Comparison of ENCODE assay signal across 13 mouse cellular contexts in the genomic region with DNA sequence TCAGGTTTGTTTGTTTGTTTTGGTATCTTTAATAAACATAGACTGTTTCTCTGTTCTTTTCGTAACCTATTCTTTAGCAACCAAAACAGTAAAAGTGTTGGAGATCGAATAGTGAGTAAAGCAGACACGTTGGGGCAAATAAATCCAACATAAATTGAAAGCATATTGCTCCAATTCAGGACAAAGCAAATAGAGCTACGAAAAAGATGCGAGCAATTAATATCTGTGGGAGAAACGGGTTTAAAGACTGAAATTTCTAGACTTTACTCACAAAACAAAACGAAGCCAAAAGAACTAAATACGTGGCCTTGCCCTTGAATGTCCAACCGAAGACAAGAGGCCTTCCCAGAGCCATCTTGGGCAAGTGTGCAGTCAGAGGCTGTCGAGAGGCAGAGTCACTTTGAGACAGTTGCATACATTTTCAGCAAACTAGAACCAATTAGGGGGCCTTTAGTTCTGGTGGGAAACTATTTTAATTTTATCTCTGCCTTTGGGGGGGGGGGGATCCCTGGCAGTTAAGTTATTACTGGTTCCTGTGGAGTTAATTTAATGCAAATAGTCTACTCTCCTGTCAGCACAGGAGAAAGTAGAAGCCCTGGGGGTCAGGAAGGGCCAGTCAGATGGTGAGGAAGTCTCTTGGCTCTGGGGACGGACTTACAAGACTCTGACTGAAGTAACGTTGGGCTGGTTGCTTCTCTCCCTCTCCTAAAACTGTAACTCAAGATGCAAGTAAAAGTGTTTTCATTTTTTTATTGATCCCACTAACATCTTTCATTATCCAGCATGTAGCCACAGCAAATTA. TPM values are rescaled to one million over a fixed set of nuclear protein-coding genes. Genes with fewer than 3 reads are reported as not detected.
DNase-seq lines count a peak whose midpoint lies in the region; ATAC-seq and TF ChIP-seq lines count a peak whose summit lies in the region.
"Had no signal": no experiment of that assay in that cellular context is flagged by ENCODE, and none has a peak within 500 bp of the region (broad histone marks: within the 10 kb centered on the region; RNA-seq: fewer than 3 reads in every experiment).

No protein-coding gene starts in this region.

- no peak for TF ChIP-seq EP300 in liver, embryonic 14.5 days (IDR thresholded peaks at IDR 0.05; ENCODE audit: low read depth)

- H3K27me3 ChIP-seq in hindbrain, embryonic 11.5 days (ENCODE audit: control insufficient read depth, insufficient read depth, low read length) = peaks cover 67% of the 10 kb centered on the region
- peaks cover 41% of the 10 kb centered on the region for H3K27me3 ChIP-seq in hindbrain, embryonic 16.5 days (replicated peaks; ENCODE audit: control insufficient read depth, insufficient read depth, low read length)
- H3K27me3 ChIP-seq in embryonic facial prominence, embryonic 10.5 days (replicated peaks; ENCODE audit: low read depth, poor library complexity, severe bottlenecking) = peaks cover 100% of the 10 kb centered on the region
- H3K27me3 ChIP-seq in liver, embryonic 14.5 days (ENCODE audit: control insufficient read depth, insufficient read depth, low read length) = peaks cover 77% of the 10 kb centered on the region
- peaks cover 91% of the 10 kb centered on the region for H3K27me3 ChIP-seq in neural tube, embryonic 12.5 days (replicated peaks)

- no peak for TF ChIP-seq CTCF in liver, embryonic 14.5 days (IDR thresholded peaks at IDR 0.05; ENCODE audit: low read depth)

- H3K9me3 ChIP-seq in hindbrain, embryonic 11.5 days (ENCODE audit: control insufficient read depth, low read length) = no peaks in the 10 kb centered on the region
- H3K9me3 ChIP-seq in hindbrain, embryonic 16.5 days (ENCODE audit: control insufficient read depth, low read length) = no peaks in the 10 kb centered on the region
- H3K9me3 ChIP-seq in embryonic facial prominence, embryonic 10.5 days = no peaks in the 10 kb centered on the region
- no peaks in the 10 kb centered on the region for H3K9me3 ChIP-seq in liver, embryonic 14.5 days (ENCODE audit: control insufficient read depth, low read length)
- no peaks in the 10 kb centered on the region for H3K9me3 ChIP-seq in neural tube, embryonic 12.5 days
- H3K9me3 ChIP-seq: heart, embryonic 15.5 days; limb, embryonic 12.5 days had no signal

- 3% methylated on average over 12 of the region's 12 CpGs for WGBS in hindbrain, embryonic 11.5 days
- 5% methylated on average over 12 of the region's 12 CpGs for WGBS in hindbrain, embryonic 16.5 days
- 3% methylated on average over 12 of the region's 12 CpGs for WGBS in embryonic facial prominence, embryonic 10.5 days
- WGBS in liver, embryonic 14.5 days (ENCODE audit: insufficient replicate concordance) = 5% methylated on average over 12 of the region's 12 CpGs
- 4% methylated on average over 12 of the region's 12 CpGs for WGBS in neural tube, embryonic 12.5 days

- DNase-seq in hindbrain, embryonic 11.5 days (ENCODE audit: low spot score) = peak; percentile 55
- peak; percentile 35 for DNase-seq in embryonic facial prominence, embryonic 10.5 days (ENCODE audit: low spot score)
- DNase-seq in liver, embryonic 14.5 days (ENCODE audit: low read depth in 3 of 3, low spot score in 3 of 3) = no peak
- no peak for DNase-seq in spleen, postnatal 36 days (ENCODE audit: low spot score in 2 of 2)
- no peak for DNase-seq in c-Kit-positive CD71-positive TER-119-positive erythroid progenitor cells, embryonic 14.5 days (ENCODE audit: low spot score)
- no peak for DNase-seq in right cerebral cortex, postnatal 36 days (ENCODE audit: low spot score in 2 of 2)
- DNase-seq: gastrocnemius, postnatal 14 days; right cerebral cortex, postnatal 4 days had no signal

- H3K27ac ChIP-seq in hindbrain, embryonic 11.5 days (ENCODE audit: low read depth, low read length) = no peak overlapping the region
- H3K27ac ChIP-seq in hindbrain, embryonic 16.5 days (ENCODE audit: low read depth, low read length) = no peak overlapping the region
- H3K27ac ChIP-seq in embryonic facial prominence, embryonic 10.5 days (replicated peaks) = no peak overlapping the region
- no peak overlapping the region for H3K27ac ChIP-seq in liver, embryonic 14.5 days
- no peak overlapping the region for H3K27ac ChIP-seq in neural tube, embryonic 12.5 days
- H3K27ac ChIP-seq: heart, embryonic 15.5 days; limb, embryonic 12.5 days had no signal

- H3K4me1 ChIP-seq in hindbrain, embryonic 11.5 days (replicated peaks; ENCODE audit: control insufficient read depth, insufficient read depth, low read length) = peaks cover 9% of the 10 kb centered on the region
- peaks cover 11% of the 10 kb centered on the region for H3K4me1 ChIP-seq in hindbrain, embryonic 16.5 days (ENCODE audit: control insufficient read depth, insufficient read depth, low read depth, low read length)
- peaks cover 35% of the 10 kb centered on the region for H3K4me1 ChIP-seq in embryonic facial prominence, embryonic 10.5 days
- H3K4me1 ChIP-seq in liver, embryonic 14.5 days (replicated peaks; ENCODE audit: control insufficient read depth in 2 of 2, insufficient read depth in 2 of 2, low read length in 1 of 2) = no peaks in the 10 kb centered on the region
- peaks cover 27% of the 10 kb centered on the region for H3K4me1 ChIP-seq in neural tube, embryonic 12.5 days

- peak overlapping the region; percentile 34 for H3K9ac ChIP-seq in hindbrain, embryonic 11.5 days (ENCODE audit: low read depth, low read length)
- no peak overlapping the region for H3K9ac ChIP-seq in hindbrain, embryonic 16.5 days (ENCODE audit: low read depth, low read length)
- no peak overlapping the region for H3K9ac ChIP-seq in liver, embryonic 14.5 days (replicated peaks)
- no peak overlapping the region; the same call in 1 of the 2 replicates for H3K9ac ChIP-seq in neural tube, embryonic 12.5 days
- H3K9ac ChIP-seq: heart, embryonic 15.5 days; limb, embryonic 12.5 days had no signal

- H3K4me3 ChIP-seq in hindbrain, embryonic 11.5 days (ENCODE audit: low read depth, low read length) = peak overlapping the region; percentile 45
- no peak overlapping the region for H3K4me3 ChIP-seq in hindbrain, embryonic 16.5 days (ENCODE audit: low read length)
- H3K4me3 ChIP-seq in embryonic facial prominence, embryonic 10.5 days = no peak overlapping the region
- H3K4me3 ChIP-seq in liver, embryonic 14.5 days (ENCODE audit: insufficient read depth in 1 of 2, low read depth in 2 of 2, low read length in 2 of 2) = no peak overlapping the region
- H3K4me3 ChIP-seq in neural tube, embryonic 12.5 days = no peak overlapping the region
- H3K4me3 ChIP-seq: myocyte had no signal

- no peaks in the 10 kb centered on the region for H3K36me3 ChIP-seq in hindbrain, embryonic 11.5 days (ENCODE audit: control insufficient read depth, insufficient read depth, low read length)
- H3K36me3 ChIP-seq in hindbrain, embryonic 16.5 days (ENCODE audit: control insufficient read depth, insufficient read depth, low read length) = no peaks in the 10 kb centered on the region
- no peaks in the 10 kb centered on the region for H3K36me3 ChIP-seq in embryonic facial prominence, embryonic 10.5 days (replicated peaks)
- H3K36me3 ChIP-seq in liver, embryonic 14.5 days (replicated peaks; ENCODE audit: control insufficient read depth, insufficient read depth, low read depth) = no peaks in the 10 kb centered on the region
- H3K36me3 ChIP-seq in neural tube, embryonic 12.5 days = no peaks in the 10 kb centered on the region
- H3K36me3 ChIP-seq: heart, embryonic 15.5 days; limb, embryonic 12.5 days had no signal

- ATAC-seq in hindbrain, embryonic 11.5 days (ENCODE audit: low FRiP score) = no peak
- ATAC-seq in hindbrain, embryonic 16.5 days = no peak
- no peak for ATAC-seq in liver, embryonic 14.5 days (ENCODE audit: insufficient read depth)
- ATAC-seq in neural tube, embryonic 12.5 days (ENCODE audit: low FRiP score, low read depth) = no peak

- peak overlapping the region; percentile 15; the same call in 1 of the 2 replicates for H3K4me2 ChIP-seq in hindbrain, embryonic 11.5 days (replicated peaks; ENCODE audit: low read depth, low read length)
- H3K4me2 ChIP-seq in hindbrain, embryonic 16.5 days (ENCODE audit: low read length) = no peak overlapping the region
- H3K4me2 ChIP-seq in liver, embryonic 14.5 days (ENCODE audit: low read depth) = 0 out of 2 replicates have a peak overlapping the region, but pooled peaks have one; percentile 2
- peak overlapping the region; percentile 67; the same call in 1 of the 2 replicates for H3K4me2 ChIP-seq in neural tube, embryonic 12.5 days (replicated peaks)

RNA-seq across cellular contexts. Expression of gene Onecut1, which starts 11.5 kb away (rescaled TPM):
- polyA plus RNA-seq in hindbrain, embryonic 11.5 days (2014; fragmentation: Nextera tagmentation; extraction: Ambion mirVana) = 10.0 and 12.7 TPM in 2 replicates
- 3.4 and 4.6 TPM in 2 replicates for polyA plus RNA-seq in hindbrain, embryonic 16.5 days (2015; fragmentation: Nextera tagmentation; extraction: Ambion mirVana)
- polyA plus RNA-seq in embryonic facial prominence, embryonic 10.5 days (2016; fragmentation: Nextera tagmentation; extraction: Ambion mirVana) = 2.9 and 4.2 TPM in 2 replicates
- polyA plus RNA-seq in liver, embryonic 14.5 days (2012; rRNA removed) = 0.84 and 1.1 TPM in 2 replicates
- polyA plus RNA-seq in liver, embryonic 14.5 days (2014; fragmentation: Nextera tagmentation; extraction: Ambion mirVana) = 0.77 and 1.6 TPM in 2 replicates
- polyA plus RNA-seq in neural tube, embryonic 12.5 days (2016; fragmentation: Nextera tagmentation; extraction: Ambion mirVana) = 7.3 and 7.7 TPM in 2 replicates
- polyA plus RNA-seq: heart, embryonic 15.5 days; myocyte had no signal

Comparison
In these comparisons a context has a peak if more than half of its experiments do, and no peak if none do; other contexts are left out.
1. DNase-seq: peak in hindbrain, embryonic 11.5 days (single experiment) and embryonic facial prominence, embryonic 10.5 days (single experiment); none in liver, embryonic 14.5 days (0 of 3), spleen, postnatal 36 days (0 of 2), c-Kit-positive CD71-positive TER-119-positive erythroid progenitor cells, embryonic 14.5 days (single experiment) and right cerebral cortex, postnatal 36 days (0 of 2).